Mouse (Mus musculus) right cerebral cortex, adult 2 months (tissue): ENCODE results near the gene Gm20388.

ENCODE experiments used
- DNase-seq, 2 experiments: peaks; one replicate each; pipeline ENCODE4 v3.0.0; 2021 to 2022; ENCODE audit warnings: low spot score in 2 of 2

Gm20388 gene

GRCm38 (mm10) chr8:123341040-123342015 is 3430.7 kb downstream of the Gm20388 start:
- no peak for DNase-seq

- DNase-seq = no peak
These were observed 3431.6 kb downstream of the Gm20388 start for GRCm38 (mm10) chr8:123342253-123342652.

GRCm38 (mm10) chr8:123342911-123343310 is 3432.3 kb downstream of the Gm20388 start:
- DNase-seq = no peak

- DNase-seq = no peak
These were observed 3432.8 kb downstream of the Gm20388 start for GRCm38 (mm10) chr8:123343422-123343821.

GRCm38 (mm10) chr8:123345135-123345534 is 3434.5 kb downstream of the Gm20388 start:
- no peak for DNase-seq

- DNase-seq = no peak
These were observed 3435.2 kb downstream of the Gm20388 start for GRCm38 (mm10) chr8:123345856-123346255.

- no peak for DNase-seq
These were observed 3436.7 kb downstream of the Gm20388 start for GRCm38 (mm10) chr8:123347293-123347692.

- peak in 1 of 2 experiments; percentile 30 for DNase-seq
These were observed 3437.7 kb downstream of the Gm20388 start for GRCm38 (mm10) chr8:123348237-123348843.

GRCm38 (mm10) chr8:123349073-123349472 is 3438.4 kb downstream of the Gm20388 start:
- no peak for DNase-seq

- DNase-seq = no peak
These were observed 3441.5 kb downstream of the Gm20388 start for GRCm38 (mm10) chr8:123352118-123352517.

GRCm38 (mm10) chr8:123352786-123353185 is 3442.1 kb downstream of the Gm20388 start:
- DNase-seq = peak; percentile 49 to 50

GRCm38 (mm10) chr8:123353216-123353615 is 3442.6 kb downstream of the Gm20388 start:
- DNase-seq = no peak

- peak; percentile 90 to 93 for DNase-seq
These were observed 3450.6 kb downstream of the Gm20388 start for GRCm38 (mm10) chr8:123361082-123361739.

GRCm38 (mm10) chr8:123373403-123374238 is 3463.0 kb downstream of the Gm20388 start, which contains the start of gene Tcf25:
TSS of gene Tcf25 (plus strand) at chr8:123373753.
- peak; percentile 94 to 96 for DNase-seq

GRCm38 (mm10) chr8:123374239-123374578 is 3463.6 kb downstream of the Gm20388 start:
- DNase-seq = peak; percentile 94

GRCm38 (mm10) chr8:123375701-123376100 is 3465.1 kb downstream of the Gm20388 start:
- DNase-seq = no peak

GRCm38 (mm10) chr8:123376106-123376505 is 3465.5 kb downstream of the Gm20388 start:
- DNase-seq = no peak

- no peak for DNase-seq
These were observed 3471.1 kb downstream of the Gm20388 start for GRCm38 (mm10) chr8:123381711-123382110.

GRCm38 (mm10) chr8:123382516-123382915 is 3471.9 kb downstream of the Gm20388 start:
- no peak for DNase-seq

GRCm38 (mm10) chr8:123384883-123385540 is 3474.4 kb downstream of the Gm20388 start:
- DNase-seq = no peak

GRCm38 (mm10) chr8:123387041-123387440 is 3476.4 kb downstream of the Gm20388 start:
- no peak for DNase-seq
